Mouse (Mus musculus) forebrain, postnatal 0 days (tissue): ENCODE data around the gene Synj1. TPM values are rescaled to one million over a fixed set of nuclear protein-coding genes. Genes with fewer than 3 reads are reported as not detected.

Source experiments
- ATAC-seq: fragments of 200-750 bp; cut with Nextera tagmentation; 2 replicates; pipeline ENCODE4 v1.8.0; 2017; ENCODE audit warnings: mild to moderate bottlenecking, moderate library complexity
- DNase-seq: peaks from one replicate; pipeline ENCODE4 v3.0.0-alpha.2; 2015
- H3K27ac ChIP-seq: fragments of 300-500 bp; sonication (generic); 2 replicates; pipeline ENCODE4 v1.5.1; 2014; ENCODE audit warnings: low read depth, mild to moderate bottlenecking, antibody characterized with exemption, low read length, moderate library complexity, mixed read lengths
- H3K27me3 ChIP-seq: fragments of 300-500 bp; sonication (generic); 2 replicates; pipeline ENCODE4 v1.6.1; 2014; ENCODE audit warnings: mild to moderate bottlenecking, low read length, mixed read lengths; ENCODE audit not compliant: insufficient read depth
- H3K36me3 ChIP-seq: fragments of 300-500 bp; sonication (generic); 2 replicates; pipeline ENCODE4 v1.6.1; 2014; ENCODE audit warnings: mild to moderate bottlenecking, moderate library complexity; ENCODE audit not compliant: insufficient read depth
- H3K4me1 ChIP-seq: fragments of 300-500 bp; sonication (generic); 2 replicates; pipeline ENCODE4 v1.6.1; 2014; ENCODE audit warnings: antibody characterized with exemption; ENCODE audit not compliant: insufficient read depth
- H3K4me2 ChIP-seq: fragments of 300-500 bp; sonication (generic); 2 replicates; pipeline ENCODE4 v1.6.1; 2014; ENCODE audit warnings: low read depth, mild to moderate bottlenecking, moderate library complexity
- H3K4me3 ChIP-seq: fragments of 300-500 bp; sonication (generic); 2 replicates; pipeline ENCODE4 v1.5.1; 2014; ENCODE audit warnings: low read depth, low read length, mixed read lengths
- H3K9ac ChIP-seq: fragments of 300-500 bp; sonication (generic); 2 replicates; pipeline ENCODE4 v1.6.1; 2014; ENCODE audit warnings: mild to moderate bottlenecking
- H3K9me3 ChIP-seq: fragments of 300-500 bp; sonication (generic); 2 replicates; pipeline ENCODE4 v1.6.1; 2016; ENCODE audit warnings: low read length
- CTCF ChIP-seq: sonication (generic); IDR thresholded peaks from 2 replicates; pipeline ENCODE4 v1.5.1; 2016; ENCODE audit warnings: antibody characterized with exemption, control low read depth, low read depth
- WGBS: fragments of 180-500 bp; shearing (Covaris S2); extraction: QIAGEN DNeasy Blood & Tissue Kit; methylation state at CpG from one replicate; pipeline ENCODE4 v1.1.7; 2014; 5-methylcytosine and 5-hydroxymethylcytosine counted together
- microRNA-seq, 2 experiments: library from miRNA; unstranded; fragments of <30 nt; microRNA quantifications; one replicate each; pipeline ENCODE4; 2016
- polyA plus RNA-seq: library from polyadenylated mRNA; unstranded; fragments of >200 nt; fragmentation: Nextera tagmentation; extraction: Ambion mirVana; gene quantifications from 2 replicates; pipeline ENCODE4 v1.2.1, GENCODE M21; 2015
- total RNA-seq: library from RNA; depleted of rRNA; stranded (reverse); fragments of >200 nt; gene quantifications from 2 replicates; pipeline ENCODE4 v1.2.3, GENCODE M21; 2014; rRNA removed

Synj1 gene
- total and polyA plus RNA-seq, 2 experiments from 2014 or later = 38.0 to 62.5 TPM

DNA sequence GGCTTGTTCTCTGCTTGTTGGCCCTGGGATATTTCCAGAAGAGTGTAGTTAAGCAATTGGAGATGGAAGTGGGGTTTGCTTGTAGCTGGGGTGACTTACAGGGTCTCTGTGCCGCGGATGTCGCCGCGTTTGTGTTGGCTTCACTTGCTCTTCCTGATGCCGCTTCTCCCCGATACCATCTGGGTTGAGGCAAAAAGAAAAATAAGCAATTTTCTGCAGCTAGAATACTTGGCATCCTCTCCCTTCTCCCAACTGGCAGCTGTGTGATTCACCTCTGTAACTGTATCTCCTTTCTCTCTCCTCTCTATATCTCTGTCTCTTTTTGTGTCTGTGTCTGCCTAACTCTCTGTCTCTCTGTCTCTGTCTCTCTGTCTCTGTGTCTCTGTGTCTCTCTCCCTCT, 118.1 kb downstream of the Synj1 start:
- no peaks in the 10 kb centered on the region for H3K36me3 ChIP-seq
- ATAC-seq (no peak), DNase-seq (no peak)
- TF ChIP-seq CTCF = no peak
- H3K27me3 ChIP-seq = no peaks in the 10 kb centered on the region
- H3K9ac ChIP-seq = no peak overlapping the region
- H3K4me2 ChIP-seq = no peak overlapping the region
- no peak overlapping the region for H3K4me3 ChIP-seq
- no peaks in the 10 kb centered on the region for H3K4me1 ChIP-seq
- H3K27ac ChIP-seq = no peak overlapping the region
- no peaks in the 10 kb centered on the region for H3K9me3 ChIP-seq
- WGBS = 57% methylated on average over 7 of the region's 7 CpGs

DNA sequence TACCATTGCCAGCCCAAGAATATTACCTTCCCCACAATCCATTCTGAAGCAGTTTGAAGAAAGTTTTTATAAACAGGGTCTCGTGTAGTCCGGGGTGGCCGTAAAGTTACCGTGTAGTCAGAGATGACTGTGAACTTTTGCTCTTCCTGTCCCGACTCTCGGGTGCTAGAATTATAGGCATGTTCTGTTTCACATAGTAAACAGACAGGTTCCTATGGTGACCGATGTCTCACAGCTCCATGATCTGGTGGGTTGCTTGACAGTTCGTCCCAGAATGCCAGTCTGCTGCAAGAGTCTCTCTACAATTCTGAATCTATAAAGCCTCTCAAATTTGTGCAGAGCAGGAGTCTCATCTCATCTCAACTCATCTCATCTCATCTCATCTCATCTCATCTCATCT, 119.0 kb downstream of the Synj1 start:
- ATAC-seq = no peak
- H3K9me3 ChIP-seq = no peaks in the 10 kb centered on the region
- H3K36me3 ChIP-seq = no peaks in the 10 kb centered on the region
- 80% methylated on average over 8 of the region's 8 CpGs for WGBS
- H3K4me1 ChIP-seq = no peaks in the 10 kb centered on the region
- no peak overlapping the region for H3K27ac ChIP-seq
- TF ChIP-seq CTCF = no peak
- no peak overlapping the region for H3K4me2 ChIP-seq
- H3K9ac ChIP-seq = no peak overlapping the region
- no peak overlapping the region for H3K4me3 ChIP-seq
- DNase-seq = no peak
- no peaks in the 10 kb centered on the region for H3K27me3 ChIP-seq

DNA sequence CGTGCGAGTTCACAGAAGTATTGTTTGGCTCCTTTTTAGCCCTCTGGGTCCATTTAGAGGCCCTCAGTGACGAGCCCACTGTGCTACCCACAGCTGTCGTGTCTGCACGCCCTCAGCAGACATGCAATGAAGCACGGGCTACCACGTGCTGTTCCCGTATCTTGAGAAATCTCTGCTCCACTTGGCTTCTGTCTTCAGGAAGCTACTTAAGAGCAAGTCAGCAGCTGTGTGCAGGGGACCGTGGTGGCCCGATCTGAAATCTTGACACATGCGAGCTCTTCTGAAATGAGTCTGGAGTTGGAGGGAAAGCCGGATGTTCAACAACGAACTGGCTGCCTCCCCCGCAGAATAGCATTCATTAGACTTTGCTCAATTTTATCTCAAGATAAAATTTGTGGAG, 119.5 kb downstream of the Synj1 start:
- no peaks in the 10 kb centered on the region for H3K36me3 ChIP-seq
- 66% methylated on average over 14 of the region's 14 CpGs for WGBS
- H3K27ac ChIP-seq = no peak overlapping the region
- no peak overlapping the region for H3K4me2 ChIP-seq
- DNase-seq = no peak
- no peaks in the 10 kb centered on the region for H3K9me3 ChIP-seq
- H3K4me3 ChIP-seq = no peak overlapping the region
- H3K4me1 ChIP-seq = no peaks in the 10 kb centered on the region
- H3K9ac ChIP-seq = no peak overlapping the region
- no peaks in the 10 kb centered on the region for H3K27me3 ChIP-seq
- TF ChIP-seq CTCF = no peak
- no peak for ATAC-seq

DNA sequence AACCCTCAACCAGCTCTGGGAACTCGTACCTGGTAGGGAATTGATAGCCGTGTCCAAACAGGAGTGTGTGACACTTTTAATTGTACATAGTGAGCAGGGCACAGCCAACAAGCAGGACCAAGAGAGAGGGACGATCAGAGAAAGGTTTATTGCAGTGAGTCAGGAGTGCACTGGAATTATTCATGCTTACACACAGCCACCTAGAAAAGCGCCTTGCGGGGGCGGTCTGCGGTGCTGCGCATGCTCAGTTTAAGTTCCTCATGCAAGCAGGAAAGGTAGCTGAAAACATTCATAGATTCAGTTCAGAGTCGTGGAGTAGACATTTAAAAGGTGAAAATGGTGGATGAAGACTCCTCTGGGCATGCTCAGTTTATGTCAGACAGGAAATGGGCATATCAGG, 120.4 kb downstream of the Synj1 start:
- DNase-seq = no peak

More for the DNA sequence above, 120.4 kb downstream of the Synj1 start:
- no peaks in the 10 kb centered on the region for H3K36me3 ChIP-seq
- TF ChIP-seq CTCF = no peak
- H3K4me1 ChIP-seq = no peaks in the 10 kb centered on the region
- no peak overlapping the region for H3K4me3 ChIP-seq
- H3K27me3 ChIP-seq = no peaks in the 10 kb centered on the region
- WGBS = 89% methylated on average over 9 of the region's 9 CpGs
- ATAC-seq = no peak
- no peak overlapping the region for H3K27ac ChIP-seq
- no peak overlapping the region for H3K4me2 ChIP-seq
- H3K9me3 ChIP-seq = no peaks in the 10 kb centered on the region
- no peak overlapping the region for H3K9ac ChIP-seq

Small RNA genes lying within 50 kb of the gene (microRNA-seq; reads per million reads assigned to microRNA genes)
- gene Gm22933 = 0 reads per million in 2 experiments

Other genes starting within 250 kb of the Synj1 start
- gene Urb1, start 200.9 kb downstream of the Synj1 start, total RNA-seq = 12.7 and 19.0 TPM in 2 replicates
- 4.6 and 5.4 TPM in 2 replicates for gene Urb1, start 200.9 kb downstream of the Synj1 start, polyA plus RNA-seq
- 4.0 TPM in 2 replicates for gene Eva1c, start 184.6 kb downstream of the Synj1 start, total RNA-seq
- gene Eva1c, start 184.6 kb downstream of the Synj1 start, polyA plus RNA-seq = 3.4 TPM in 2 replicates
- gene Cfap298, start 76.2 kb downstream of the Synj1 start, total RNA-seq = 28.0 and 28.6 TPM in 2 replicates
- gene Cfap298, start 76.2 kb downstream of the Synj1 start, polyA plus RNA-seq = 73.4 and 79.6 TPM in 2 replicates
- 80.0 and 88.6 TPM in 2 replicates for gene Paxbp1, start 33.2 kb upstream of the Synj1 start, total RNA-seq
- 10.3 and 19.5 TPM in 2 replicates for gene Paxbp1, start 33.2 kb upstream of the Synj1 start, polyA plus RNA-seq
- gene 4932438H23Rik, start 83.8 kb upstream of the Synj1 start, total RNA-seq = 1.2 and 1.4 TPM in 2 replicates
- gene 4932438H23Rik, start 83.8 kb upstream of the Synj1 start, polyA plus RNA-seq = 0.43 and 0.81 TPM in 2 replicates
- gene Olig2, start 214.1 kb upstream of the Synj1 start, total RNA-seq = 32.8 and 41.0 TPM in 2 replicates
- gene Olig2, start 214.1 kb upstream of the Synj1 start, polyA plus RNA-seq = 11.6 and 14.7 TPM in 2 replicates